Mouse (Mus musculus) liver, embryonic 16.5 days (tissue): ENCODE measurements around the gene Atp1a2. TPM values are rescaled to one million over a fixed set of nuclear protein-coding genes. Genes with fewer than 3 reads are reported as not detected.
"Not testable (repeated sequence)": the region's sequence is repeated elsewhere in the genome, so short reads cannot be mapped to it uniquely, and the experiment has no call there.

Source experiments
- ATAC-seq: fragments of 200-750 bp; cut with Nextera tagmentation; 2 replicates; pipeline ENCODE4 v1.8.0; 2017; ENCODE audit warnings: low read depth, mild to moderate bottlenecking, moderate number of reproducible peaks, moderate library complexity
- H3K27ac ChIP-seq: fragments of 300-500 bp; sonication (generic); 2 replicates; pipeline ENCODE4 v1.5.1; 2014; ENCODE audit warnings: mild to moderate bottlenecking, low read length
- H3K27me3 ChIP-seq: fragments of 300-500 bp; sonication (generic); 2 replicates; pipeline ENCODE4 v1.6.1; 2014; ENCODE audit warnings: low read depth, low read length, mixed read lengths; ENCODE audit not compliant: control insufficient read depth, insufficient read depth
- H3K36me3 ChIP-seq: fragments of 300-500 bp; sonication (generic); 2 replicates; pipeline ENCODE4 v1.6.1; 2014; ENCODE audit warnings: mild to moderate bottlenecking; ENCODE audit not compliant: control insufficient read depth, insufficient read depth
- H3K4me1 ChIP-seq: fragments of 300-500 bp; sonication (generic); 2 replicates; pipeline ENCODE4 v1.6.1; 2014; ENCODE audit warnings: low read depth, low read length, mixed read lengths; ENCODE audit not compliant: control insufficient read depth
- H3K4me2 ChIP-seq: fragments of 300-500 bp; sonication (generic); 2 replicates; pipeline ENCODE4 v1.6.1; 2014; ENCODE audit warnings: low read depth, low read length, mixed read lengths
- H3K4me3 ChIP-seq: fragments of 300-500 bp; sonication (generic); 2 replicates; pipeline ENCODE4 v1.5.1; 2014; ENCODE audit warnings: low read depth, mild to moderate bottlenecking, low read length
- H3K9ac ChIP-seq: fragments of 300-500 bp; sonication (generic); 2 replicates; pipeline ENCODE4 v1.6.1; 2014; ENCODE audit warnings: low read depth, low read length
- H3K9me3 ChIP-seq: fragments of 300-500 bp; sonication (generic); replicated peaks from 2 replicates; pipeline ENCODE4 v1.6.1; 2016; ENCODE audit warnings: low read length; ENCODE audit not compliant: control insufficient read depth
- WGBS: fragments of 180-500 bp; shearing (Covaris S2); extraction: QIAGEN DNeasy Blood & Tissue Kit; methylation state at CpG from one replicate; pipeline ENCODE4 v1.1.7; 2014; ENCODE audit not compliant: insufficient replicate concordance; 5-methylcytosine and 5-hydroxymethylcytosine counted together
- polyA plus RNA-seq: library from polyadenylated mRNA; unstranded; fragments of >200 nt; fragmentation: Nextera tagmentation; extraction: Ambion mirVana; gene quantifications from 2 replicates; pipeline ENCODE4 v1.2.1, GENCODE M21; 2015

The Atp1a2 gene
- polyA plus RNA-seq, 1 experiment from 2014 or later, result 0.52 TPM

DNA sequence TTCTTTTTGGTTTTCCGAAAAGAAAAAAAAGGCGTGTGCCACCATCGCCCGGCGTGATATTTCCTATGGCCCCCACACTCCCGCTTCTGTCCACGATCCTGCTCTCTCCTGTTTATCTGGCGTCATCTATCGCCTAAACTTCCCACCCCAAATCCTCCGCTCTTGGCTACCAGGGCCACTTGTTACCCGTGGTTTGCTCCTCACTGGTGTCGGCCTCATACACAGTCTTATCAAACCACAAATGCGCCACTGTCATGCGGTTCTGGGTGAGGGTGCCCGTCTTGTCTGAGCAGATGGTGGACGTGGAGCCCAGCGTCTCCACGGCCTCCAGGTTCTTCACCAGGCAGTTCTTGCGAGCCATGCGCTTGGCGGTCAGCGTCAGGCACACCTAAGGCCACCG, 53.2 kb downstream of the Atp1a2 start:
- H3K27ac ChIP-seq, H3K9me3 ChIP-seq, ATAC-seq, H3K9ac ChIP-seq, H3K4me2 ChIP-seq, H3K36me3 ChIP-seq, H3K4me3 ChIP-seq, H3K4me1 ChIP-seq: not testable (repeated sequence)
- 24% methylated on average over 23 of the region's 23 CpGs for WGBS
- H3K27me3 ChIP-seq, result peaks cover 18% of the 10 kb centered on the region

GRCm38 (mm10) chr1:172243547-172244205, 54.2 kb downstream of the Atp1a2 start:
- Histone ChIP-seq H3K4me2 (no peak overlapping the region), H3K27me3 (peaks cover 18% of the 10 kb centered on the region), H3K9me3 (no peaks in the 10 kb centered on the region), H3K9ac (no peak overlapping the region), H3K4me1 (no peaks in the 10 kb centered on the region), H3K4me3 (no peak overlapping the region), H3K36me3 (no peaks in the 10 kb centered on the region), H3K27ac (no peak overlapping the region)
- WGBS, result 23% methylated on average over 16 of the region's 16 CpGs
- ATAC-seq, result no peak

DNA sequence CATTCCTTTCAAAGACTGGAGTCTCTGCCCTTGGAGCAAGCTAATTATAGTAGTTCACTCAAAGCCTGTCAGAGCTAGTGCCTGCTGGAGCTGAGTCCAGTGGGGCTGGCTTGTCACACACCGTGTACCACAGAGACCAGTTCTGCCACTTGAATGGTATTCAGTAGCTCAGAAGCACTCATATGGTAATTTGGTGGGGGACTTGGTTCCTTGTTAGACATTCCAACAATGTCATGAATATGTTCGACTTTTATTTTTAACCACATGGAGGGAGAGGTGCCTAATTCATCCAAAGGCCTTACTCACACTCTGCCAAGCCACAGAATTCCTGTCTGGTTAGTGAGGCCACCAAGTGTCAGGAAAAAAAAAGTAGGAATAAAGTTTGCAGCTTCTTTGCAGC, 55.5 kb downstream of the Atp1a2 start:
- 43% methylated on average over 2 of the region's 2 CpGs for WGBS
- Histone ChIP-seq H3K4me3 (no peak overlapping the region), H3K27ac (no peak overlapping the region), H3K36me3 (no peaks in the 10 kb centered on the region), H3K27me3 (peaks cover 18% of the 10 kb centered on the region), H3K9ac (no peak overlapping the region), H3K9me3 (no peaks in the 10 kb centered on the region), H3K4me1 (no peaks in the 10 kb centered on the region), H3K4me2 (no peak overlapping the region)
- ATAC-seq, result no peak

DNA sequence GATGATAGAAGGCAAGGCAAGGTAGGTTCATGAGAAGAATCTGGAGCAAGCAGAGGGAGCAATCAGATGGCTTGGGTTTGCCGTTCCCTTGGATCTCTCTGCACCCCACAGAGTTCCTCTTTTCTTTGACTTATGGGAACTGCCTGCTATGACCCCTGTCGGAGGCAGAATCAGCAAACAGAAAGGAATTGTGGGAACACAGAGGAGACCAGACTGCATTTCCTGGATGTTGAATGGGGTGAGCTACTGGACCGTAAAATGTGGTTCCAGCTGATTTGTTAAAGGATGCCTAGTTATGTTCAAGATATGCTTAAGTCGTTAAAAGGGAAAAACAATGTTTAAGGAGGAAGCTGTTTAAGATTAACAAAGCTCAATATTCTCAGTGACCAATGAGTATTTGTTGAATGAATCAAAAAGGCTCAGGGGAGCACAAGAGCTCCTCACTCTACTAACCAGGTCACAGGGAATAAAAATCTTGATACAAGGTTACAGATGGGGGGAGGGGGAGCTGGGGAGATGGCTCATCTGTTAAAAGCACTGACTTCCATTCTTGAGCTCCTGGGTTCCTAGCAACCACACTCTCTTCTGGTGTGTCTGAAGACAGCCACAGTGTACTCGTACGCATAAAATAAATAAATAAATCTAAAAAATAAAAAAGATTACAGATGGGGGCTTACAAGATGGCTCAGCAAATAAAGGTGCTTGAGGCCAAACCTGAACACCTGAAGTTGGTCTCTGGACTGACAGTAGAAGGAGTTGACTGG, 56.7 kb downstream of the Atp1a2 start:
- H3K27ac ChIP-seq, result no peak overlapping the region
- no peaks in the 10 kb centered on the region for H3K4me1 ChIP-seq
- no peak for ATAC-seq
- no peak overlapping the region for H3K4me3 ChIP-seq
- peaks cover 18% of the 10 kb centered on the region for H3K27me3 ChIP-seq
- H3K9ac ChIP-seq, result no peak overlapping the region
- H3K9me3 ChIP-seq, result no peaks in the 10 kb centered on the region
- H3K4me2 ChIP-seq, result no peak overlapping the region
- H3K36me3 ChIP-seq, result no peaks in the 10 kb centered on the region
- 30% methylated on average over 6 of the region's 6 CpGs for WGBS

DNA sequence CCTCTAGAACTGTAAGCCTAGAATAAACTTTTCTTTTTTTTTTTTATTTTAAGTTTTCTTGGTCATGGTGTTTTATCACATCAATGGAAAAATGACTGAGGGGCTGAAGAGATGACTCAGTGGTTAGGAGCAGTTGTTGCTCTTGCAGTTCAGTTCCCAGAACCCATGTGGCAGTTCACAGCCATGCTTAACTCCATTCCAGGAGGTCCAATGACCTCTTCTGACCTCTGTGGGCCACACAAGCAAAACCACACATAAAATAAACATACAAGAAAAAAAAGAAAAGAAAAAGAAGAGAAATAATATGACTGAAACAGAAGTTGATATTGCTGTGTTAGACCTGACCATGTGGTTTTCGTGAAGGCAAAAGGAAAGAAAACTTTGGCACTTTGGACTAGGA, 68.6 kb downstream of the Atp1a2 start:
- Histone ChIP-seq H3K36me3 (no peaks in the 10 kb centered on the region), H3K4me2 (no peak overlapping the region), H3K27ac (no peak overlapping the region), H3K27me3 (no peaks in the 10 kb centered on the region), H3K4me1 (no peaks in the 10 kb centered on the region), H3K4me3 (no peak overlapping the region), H3K9me3 (no peaks in the 10 kb centered on the region), H3K9ac (no peak overlapping the region)
- ATAC-seq, result no peak
- WGBS, result 64% methylated on average over 1 of the region's 1 CpGs

DNA sequence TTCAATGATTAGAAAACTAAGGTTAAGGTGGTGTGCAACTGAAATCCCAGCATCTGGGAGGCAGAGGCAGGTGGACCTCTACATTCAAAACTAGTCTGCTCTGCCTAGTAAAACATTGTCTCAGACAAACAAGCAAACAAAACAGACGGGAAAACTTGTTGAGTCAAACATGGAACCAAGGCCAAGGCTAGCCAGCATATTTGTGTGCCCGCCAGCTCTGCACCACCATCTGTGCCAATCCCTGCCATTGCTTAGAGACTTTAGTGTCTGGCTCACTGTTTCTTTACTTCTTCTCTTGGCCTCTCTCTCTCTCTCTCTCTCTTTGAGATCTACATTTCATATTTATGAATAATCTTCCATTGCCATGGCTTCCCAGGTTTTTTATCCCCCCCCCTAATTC, 69.7 kb downstream of the Atp1a2 start:
- no peaks in the 10 kb centered on the region for H3K36me3 ChIP-seq
- H3K4me3 ChIP-seq, result no peak overlapping the region
- no peak overlapping the region for H3K4me2 ChIP-seq
- H3K27me3 ChIP-seq, result no peaks in the 10 kb centered on the region
- no peak overlapping the region for H3K27ac ChIP-seq
- ATAC-seq, result no peak
- no peaks in the 10 kb centered on the region for H3K4me1 ChIP-seq
- no peak overlapping the region for H3K9ac ChIP-seq
- no peaks in the 10 kb centered on the region for H3K9me3 ChIP-seq
- 65% methylated on average over 2 of the region's 2 CpGs for WGBS

Other genes starting within 250 kb of the Atp1a2 start
- gene Nhlh1, start 240.5 kb downstream of the Atp1a2 start, polyA plus RNA-seq, result not detected in 2 replicates
- gene Copa, start 215.5 kb downstream of the Atp1a2 start, polyA plus RNA-seq, result 75.9 and 82.2 TPM in 2 replicates
- 39.5 and 42.9 TPM in 2 replicates for gene Ncstn, start 215.3 kb downstream of the Atp1a2 start, polyA plus RNA-seq
- gene Pex19, start 171.3 kb downstream of the Atp1a2 start, polyA plus RNA-seq, result 42.4 and 43.9 TPM in 2 replicates
- 61.2 and 61.3 TPM in 2 replicates for gene Dcaf8, start 150.0 kb downstream of the Atp1a2 start, polyA plus RNA-seq
- gene Pea15a, start 91.3 kb downstream of the Atp1a2 start, polyA plus RNA-seq, result 20.6 and 21.5 TPM in 2 replicates
- 2.6 and 7.5 TPM in 2 replicates for gene Casq1, start 78.2 kb downstream of the Atp1a2 start, polyA plus RNA-seq
- gene Atp1a4, start 39.6 kb downstream of the Atp1a2 start, polyA plus RNA-seq, result not detected in 2 replicates
- 16.8 and 20.6 TPM in 2 replicates for gene Igsf8, start 36.4 kb downstream of the Atp1a2 start, polyA plus RNA-seq
- 0.04 and 0.09 TPM in 2 replicates for gene Kcnj9, start 31.3 kb upstream of the Atp1a2 start, polyA plus RNA-seq
- 0.07 and 0.09 TPM in 2 replicates for gene Kcnj10, start 43.1 kb upstream of the Atp1a2 start, polyA plus RNA-seq
- gene Pigm, start 78.5 kb upstream of the Atp1a2 start, polyA plus RNA-seq, result 1.7 and 1.8 TPM in 2 replicates
- 1.0 and 1.1 TPM in 2 replicates for gene Slamf9, start 177.3 kb upstream of the Atp1a2 start, polyA plus RNA-seq
- 0.81 and 2.5 TPM in 2 replicates for gene Igsf9, start 183.7 kb upstream of the Atp1a2 start, polyA plus RNA-seq
- 112 and 113 TPM in 2 replicates for gene Tagln2, start 202.0 kb upstream of the Atp1a2 start, polyA plus RNA-seq
- 0.21 and 0.40 TPM in 2 replicates for gene Cfap45, start 222.7 kb upstream of the Atp1a2 start, polyA plus RNA-seq